Mouse (Mus musculus) cortical plate, adult 2 months (tissue): ENCODE data around the gene Fbn1.

Experiments
- CTCF ChIP-seq: fragments of 200-500 bp; IDR thresholded peaks from 2 replicates; pipeline ENCODE4 v1.5.1; 2011; ENCODE audit warnings: mild to moderate bottlenecking, control low read depth, low read length; ENCODE audit not compliant: insufficient read depth; ENCODE audit errors: extremely low read depth
- POLR2A ChIP-seq: fragments of 200-500 bp; IDR thresholded peaks from 2 replicates; pipeline ENCODE4 v1.6.1; 2011; ENCODE audit warnings: mild to moderate bottlenecking, low read length, control low read depth; ENCODE audit not compliant: insufficient read depth; ENCODE audit errors: extremely low read depth

GRCm38 (mm10) chr2:125334163-125334562 lies 173.6 kb downstream of the Fbn1 start:
- 0 out of 2 replicates have a peak, but pooled peaks have one; percentile 32 for TF ChIP-seq CTCF
- TF ChIP-seq POLR2A: no peak
